9 mouse cellular contexts compared by ENCODE assay signal in the genomic region with DNA sequence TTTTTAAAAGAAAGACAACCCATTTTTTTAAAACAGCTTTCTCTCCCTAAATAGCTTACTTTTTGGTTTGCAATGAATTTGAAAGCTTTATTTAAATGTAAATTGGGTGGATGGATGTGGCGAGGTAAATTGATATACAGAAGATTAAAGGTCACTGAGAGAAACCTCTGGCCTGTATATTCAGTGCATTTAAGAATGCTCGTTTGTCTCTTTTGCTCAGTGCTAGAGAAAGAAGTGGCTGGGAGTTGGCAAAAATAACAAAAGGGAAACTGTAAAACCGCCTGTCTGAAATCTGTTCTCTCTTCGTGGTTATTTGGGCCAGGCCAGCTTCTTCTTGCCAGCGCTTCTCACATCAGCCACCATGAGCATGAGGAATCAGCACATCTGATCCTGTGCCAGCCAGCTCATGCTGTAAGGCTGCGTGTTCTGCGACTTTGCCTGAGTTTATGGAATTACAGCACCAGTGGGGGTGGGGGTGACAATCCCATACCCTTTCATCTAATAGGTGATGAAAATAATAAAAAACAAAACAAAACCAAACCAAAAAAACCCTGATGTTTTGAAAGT.
DNase-seq lines count a peak whose midpoint lies in the region; ATAC-seq lines count a peak whose summit lies in the region.
"Had no signal": no experiment of that assay in that cellular context is flagged by ENCODE, and none has a peak within 500 bp of the region (broad histone marks: within the 10 kb centered on the region; RNA-seq: fewer than 3 reads in every experiment).

No protein-coding gene starts in this region.

- 0 out of 2 replicates have a peak, but pooled peaks cover 3% of the 10 kb centered on the region for H3K4me1 ChIP-seq in lung, embryonic 16.5 days (replicated peaks; ENCODE audit: control insufficient read depth, insufficient read depth, low read length)

- no peaks in the 10 kb centered on the region for H3K9me3 ChIP-seq in lung, embryonic 16.5 days (ENCODE audit: control insufficient read depth, low read length)

- no peak overlapping the region for H3K9ac ChIP-seq in lung, embryonic 16.5 days (ENCODE audit: low read length)

- no peaks in the 10 kb centered on the region for H3K27me3 ChIP-seq in lung, embryonic 16.5 days (ENCODE audit: control insufficient read depth, insufficient read depth, low read depth, low read length)

- no peaks in the 10 kb centered on the region for H3K36me3 ChIP-seq in lung, embryonic 16.5 days (ENCODE audit: control insufficient read depth, insufficient read depth, low read length)

- peak; percentile 9 for DNase-seq in cerebellum, adult 11 months
- no peak for DNase-seq in cerebellum, adult 9-11 months
- peak; percentile 43 for DNase-seq in urinary bladder, postnatal 14 days (ENCODE audit: low spot score)
- no peak for DNase-seq in urinary bladder, postnatal 10 days (ENCODE audit: low spot score)
- peak; percentile 52 for DNase-seq in right cerebral cortex, postnatal 25 days
- no peak for DNase-seq in retina, embryonic 14.5 days (ENCODE audit: low spot score)

- ATAC-seq in hematopoietic stem cell, adult 5-6 weeks (replicated peaks in 1 of 2; ENCODE audit: insufficient read depth in 1 of 2, low FRiP score in 2 of 2, low TSS enrichment in 1 of 2, low read depth in 1 of 2, poor library complexity in 2 of 2, severe bottlenecking in 2 of 2) = peak; percentile 49 to 77; a peak in 3 of 4 replicates
- ATAC-seq in lung, embryonic 16.5 days (ENCODE audit: low read depth) = 0 out of 2 replicates have a peak, but pooled peaks have one; percentile 26

- no peak overlapping the region for H3K4me3 ChIP-seq in lung, embryonic 16.5 days (ENCODE audit: low read length)

- H3K4me2 ChIP-seq in lung, embryonic 16.5 days (ENCODE audit: low read depth, low read length) = peak overlapping the region; percentile 1; the same call in 1 of the 2 replicates

- WGBS in lung, embryonic 16.5 days = 44% methylated on average over 7 of the region's 7 CpGs

- no peak overlapping the region for H3K27ac ChIP-seq in lung, embryonic 16.5 days (ENCODE audit: low read length)
- H3K27ac ChIP-seq: kidney, postnatal 0 days had no signal

Comparison
In these comparisons a context has a peak if more than half of its experiments do, and no peak if none do; other contexts are left out.
1. DNase-seq: peak in cerebellum, adult 11 months (single experiment), urinary bladder, postnatal 14 days (single experiment) and right cerebral cortex, postnatal 25 days (single experiment); none in cerebellum, adult 9-11 months (single experiment), urinary bladder, postnatal 10 days (single experiment) and retina, embryonic 14.5 days (single experiment).